Mouse (Mus musculus): Measurements from ENCODE around the gene Hsdl2.

Gene Hsdl2

DNA sequence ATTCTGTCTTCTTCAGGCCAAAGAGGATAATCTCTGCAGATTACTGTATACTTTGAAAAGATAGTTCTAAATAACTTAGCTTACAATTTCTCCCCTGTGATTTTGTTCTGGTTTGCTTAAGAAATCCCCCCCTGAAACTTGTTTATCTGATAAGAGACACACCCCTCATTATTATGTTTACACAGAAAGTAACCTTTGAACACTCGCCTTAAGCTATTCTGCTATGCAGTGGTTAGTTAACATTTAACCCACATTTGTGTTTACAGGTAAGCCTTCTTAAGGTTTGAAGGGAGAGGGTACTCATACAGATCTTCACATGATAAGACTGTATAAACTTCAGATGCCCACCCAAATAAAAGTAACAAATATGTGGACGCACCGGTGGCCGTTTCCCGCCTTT is 28.5 kb upstream of the Hsdl2 start:
- peak; percentile 58 for TF ChIP-seq GATA4 (IDR thresholded peaks at IDR 0.05; ENCODE audit: insufficient replicate concordance, low read length)

- no peak for TF ChIP-seq GATA4 (IDR thresholded peaks at IDR 0.05; ENCODE audit: insufficient replicate concordance, low read length)
These were observed 27.8 kb upstream of the Hsdl2 start for GRCm38 (mm10) chr4:59553576-59553975.

GRCm38 (mm10) chr4:59555177-59555576 is 26.2 kb upstream of the Hsdl2 start:
- no peak for TF ChIP-seq GATA4 (IDR thresholded peaks at IDR 0.05; ENCODE audit: insufficient replicate concordance, low read length)

DNA sequence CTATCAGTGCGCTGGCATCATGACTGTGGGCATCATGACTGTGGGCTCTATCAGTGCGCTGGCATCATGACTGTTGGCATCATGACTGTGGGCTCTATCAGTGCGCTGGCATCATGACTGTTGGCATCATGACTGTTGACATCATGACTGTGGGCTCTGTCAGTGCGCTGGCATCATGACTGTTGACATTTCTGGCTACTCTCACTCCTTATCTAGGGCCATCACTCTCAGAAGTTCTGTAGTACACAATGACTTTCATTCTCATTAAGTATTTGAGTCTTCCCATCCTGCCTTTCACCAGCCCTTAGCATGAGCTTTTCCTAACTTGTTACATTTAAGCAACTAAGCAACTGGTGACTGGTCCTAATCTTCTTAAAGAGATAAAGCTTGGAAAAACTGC is 24.0 kb upstream of the Hsdl2 start:
- peak; percentile 67; the same call in 1 of the 2 replicates for TF ChIP-seq GATA4 (IDR thresholded peaks at IDR 0.05; ENCODE audit: insufficient replicate concordance, low read length)

- peak; percentile 75; the same call in 1 of the 2 replicates for TF ChIP-seq GATA4 (IDR thresholded peaks at IDR 0.05; ENCODE audit: insufficient replicate concordance, low read length)
These were observed 23.2 kb upstream of the Hsdl2 start for GRCm38 (mm10) chr4:59558096-59558720.

- TF ChIP-seq GATA4 (IDR thresholded peaks at IDR 0.05; ENCODE audit: insufficient replicate concordance, low read length), result no peak
These were observed 21.2 kb upstream of the Hsdl2 start for GRCm38 (mm10) chr4:59560141-59560540.

GRCm38 (mm10) chr4:59564128-59564527 is 17.2 kb upstream of the Hsdl2 start:
- TF ChIP-seq GATA4 (IDR thresholded peaks at IDR 0.05; ENCODE audit: insufficient replicate concordance, low read length), result no peak

- no peak for TF ChIP-seq GATA4 (IDR thresholded peaks at IDR 0.05; ENCODE audit: insufficient replicate concordance, low read length)
These were observed 15.7 kb upstream of the Hsdl2 start for GRCm38 (mm10) chr4:59565571-59566188.

DNA sequence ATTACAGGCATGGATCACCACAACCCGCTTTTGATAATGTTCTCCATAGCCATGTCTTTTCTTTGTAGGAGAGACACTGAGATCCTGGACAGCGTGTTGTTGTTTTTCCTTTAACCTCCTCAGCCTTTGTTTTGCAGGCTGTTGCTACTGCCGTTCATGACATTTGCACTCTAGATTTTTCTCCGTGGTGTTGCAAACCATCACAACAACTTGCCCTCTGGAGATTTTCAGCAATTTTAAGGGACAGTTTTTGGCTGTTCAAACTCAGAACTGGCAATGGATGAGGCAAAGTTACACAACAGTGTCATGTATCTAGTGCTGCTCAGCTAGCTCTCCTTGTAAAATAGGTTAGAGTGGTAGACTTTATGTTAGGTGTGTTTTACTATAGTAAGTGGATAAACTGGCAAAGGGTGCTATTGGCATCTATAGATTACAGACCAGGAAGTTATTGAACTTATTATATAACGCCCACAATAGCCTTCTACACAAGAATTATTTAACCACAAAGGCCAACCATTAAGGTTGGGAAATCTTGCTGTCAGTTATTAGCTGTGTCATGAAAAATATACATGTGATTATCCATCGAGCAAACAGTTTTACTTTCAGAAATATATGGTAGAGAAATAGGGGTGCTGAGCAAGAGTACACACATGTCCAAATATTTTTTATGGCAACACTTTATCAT is 13.6 kb upstream of the Hsdl2 start:
- TF ChIP-seq GATA4 (IDR thresholded peaks at IDR 0.05; ENCODE audit: insufficient replicate concordance, low read length), result no peak

DNA sequence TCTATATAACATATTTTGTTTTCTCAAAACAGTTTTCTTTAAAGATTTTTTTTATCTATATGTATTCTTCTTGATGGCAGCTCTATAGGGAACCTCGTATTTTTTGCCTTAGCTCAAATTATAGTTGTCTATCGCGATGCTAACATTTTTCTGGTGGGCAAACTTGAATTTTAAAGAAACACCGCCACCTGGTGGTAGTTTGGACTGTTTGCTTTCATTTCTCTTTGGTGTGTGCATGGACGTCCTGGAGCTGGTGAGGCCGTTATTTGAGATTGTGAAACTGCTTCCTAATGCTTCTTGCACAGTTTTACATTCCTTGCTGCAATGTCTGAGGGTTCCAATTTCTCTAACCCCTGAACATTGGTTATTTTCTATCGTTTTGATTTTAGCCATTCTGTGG is 11.8 kb upstream of the Hsdl2 start:
- no peak for TF ChIP-seq GATA4 (IDR thresholded peaks at IDR 0.05; ENCODE audit: insufficient replicate concordance, low read length)

- no peak for TF ChIP-seq GATA4 (IDR thresholded peaks at IDR 0.05; ENCODE audit: insufficient replicate concordance, low read length)
These were observed 8.7 kb upstream of the Hsdl2 start for GRCm38 (mm10) chr4:59572521-59573118.

GRCm38 (mm10) chr4:59575184-59575958 is 6.0 kb upstream of the Hsdl2 start:
- no peak for TF ChIP-seq GATA4 (IDR thresholded peaks at IDR 0.05; ENCODE audit: insufficient replicate concordance, low read length)

DNA sequence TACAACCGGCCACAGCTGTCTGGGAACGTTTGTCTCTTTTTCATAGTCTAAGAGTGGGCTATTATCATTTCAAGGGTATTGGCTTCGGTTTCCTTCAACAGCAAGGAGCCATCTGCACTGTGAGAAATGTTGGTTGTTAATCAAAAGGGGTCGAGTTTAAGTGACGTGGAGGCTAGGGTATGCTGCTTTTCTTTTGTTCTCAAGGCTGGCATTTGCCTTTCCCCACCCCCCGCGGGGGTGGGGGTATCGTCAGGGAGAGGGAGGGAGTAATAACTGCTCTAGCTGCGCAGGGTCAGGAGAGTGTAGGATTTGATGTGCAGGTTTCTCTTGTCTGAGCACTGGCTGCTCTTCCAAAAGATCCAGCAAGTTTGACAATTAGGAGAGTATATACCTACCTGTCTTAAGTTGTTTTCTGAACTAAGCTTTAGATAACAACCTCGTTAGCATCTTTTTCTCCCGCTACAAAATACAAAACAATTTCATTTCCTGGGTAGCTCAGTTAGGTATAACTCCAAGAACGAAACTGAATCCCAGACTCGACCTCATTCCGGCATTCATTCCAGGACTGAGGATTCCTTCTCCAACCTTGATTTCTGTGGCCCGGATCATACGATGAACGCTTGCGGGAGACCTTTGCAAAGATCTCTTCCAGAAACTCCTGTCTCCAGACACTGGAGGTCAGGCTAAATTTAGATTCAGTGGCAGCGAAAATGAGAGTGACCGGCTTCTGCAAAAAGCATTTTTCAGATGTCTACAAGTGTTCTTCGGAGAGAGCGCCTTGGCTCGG is 675 bp upstream of the Hsdl2 start:
- no peak for TF ChIP-seq GATA4 (IDR thresholded peaks at IDR 0.05; ENCODE audit: insufficient replicate concordance, low read length)

DNA sequence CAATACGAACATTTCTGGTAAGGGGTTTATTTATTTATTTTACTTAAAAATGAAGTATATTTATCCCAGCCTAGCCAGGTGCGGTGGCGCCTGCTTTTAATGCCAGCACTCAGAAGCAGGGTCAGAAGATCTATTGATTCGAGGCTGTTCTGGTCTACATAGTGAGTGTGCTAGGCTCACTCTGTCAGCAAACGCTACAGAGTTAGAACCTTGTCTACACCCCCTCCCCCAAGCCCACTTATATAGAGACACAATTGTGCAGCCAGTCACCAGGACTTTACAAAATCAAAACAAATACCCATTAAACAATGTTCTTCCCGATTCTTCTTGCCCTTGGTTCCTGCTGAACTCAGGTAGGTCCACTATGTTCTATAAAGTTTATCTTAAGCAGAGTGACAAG is 823 bp downstream of the Hsdl2 start:
- no peak for TF ChIP-seq GATA4 (IDR thresholded peaks at IDR 0.05; ENCODE audit: insufficient replicate concordance, low read length)
